Comparison of ENCODE assay signal across 27 mouse cellular contexts in the genomic region with DNA sequence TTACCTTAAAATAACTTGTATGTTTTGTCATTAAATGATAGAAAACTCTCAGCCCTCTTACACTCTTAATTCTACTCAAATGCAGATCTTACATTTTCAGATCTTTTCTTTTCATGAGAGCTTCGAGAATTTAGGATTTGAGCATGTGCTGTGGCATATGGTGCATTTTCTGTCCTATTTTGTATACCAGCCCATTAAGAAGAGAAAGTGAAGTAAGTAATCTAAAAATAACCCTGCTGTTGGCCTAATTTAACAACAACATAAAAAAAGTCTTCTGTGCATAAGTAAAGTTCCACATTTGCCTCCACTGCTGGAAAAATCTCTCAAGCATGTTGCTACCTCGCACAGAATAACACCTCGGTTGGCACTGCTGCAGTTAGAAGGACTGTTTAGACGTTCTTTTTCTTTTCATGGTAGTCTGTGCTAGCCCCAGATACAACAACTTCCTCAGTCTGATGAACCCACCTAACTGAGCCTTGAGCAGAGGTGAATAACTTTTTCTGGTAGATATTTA. TPM values are rescaled to one million over a fixed set of nuclear protein-coding genes. Genes with fewer than 3 reads are reported as not detected.
DNase-seq lines count a peak whose midpoint lies in the region; ATAC-seq lines count a peak whose summit lies in the region.
"Had no signal": no experiment of that assay in that cellular context is flagged by ENCODE, and none has a peak within 500 bp of the region (broad histone marks: within the 10 kb centered on the region; RNA-seq: fewer than 3 reads in every experiment).

No protein-coding gene starts in this region.

- H3K9me3 ChIP-seq in forebrain, embryonic 14.5 days (replicated peaks; ENCODE audit: control insufficient read depth, low read length) = no peaks in the 10 kb centered on the region
- H3K9me3 ChIP-seq in forebrain, embryonic 11.5 days (ENCODE audit: control insufficient read depth, low read length) = no peaks in the 10 kb centered on the region
- H3K9me3 ChIP-seq in forebrain, embryonic 16.5 days (ENCODE audit: control insufficient read depth, low read length) = no peaks in the 10 kb centered on the region
- no peaks in the 10 kb centered on the region for H3K9me3 ChIP-seq in liver, embryonic 11.5 days (ENCODE audit: control insufficient read depth, low read length)
- H3K9me3 ChIP-seq: embryonic facial prominence, embryonic 12.5 days; embryonic facial prominence, embryonic 15.5 days; heart, embryonic 10.5 days; heart, embryonic 13.5 days had no signal

- H3K4me2 ChIP-seq in forebrain, embryonic 14.5 days (ENCODE audit: low read length) = no peak overlapping the region
- H3K4me2 ChIP-seq in forebrain, embryonic 11.5 days (ENCODE audit: low read depth, low read length, severe bottlenecking) = no peak overlapping the region
- no peak overlapping the region for H3K4me2 ChIP-seq in forebrain, embryonic 16.5 days (ENCODE audit: low read length)
- no peak overlapping the region for H3K4me2 ChIP-seq in liver, embryonic 11.5 days
- H3K4me2 ChIP-seq: embryonic facial prominence, embryonic 12.5 days; embryonic facial prominence, embryonic 15.5 days; heart, embryonic 13.5 days; hindbrain, embryonic 14.5 days had no signal

- H3K4me3 ChIP-seq in forebrain, embryonic 14.5 days (ENCODE audit: low read depth, low read length) = no peak overlapping the region
- no peak overlapping the region for H3K4me3 ChIP-seq in forebrain, embryonic 11.5 days (ENCODE audit: low read depth, low read length)
- no peak overlapping the region for H3K4me3 ChIP-seq in forebrain, embryonic 16.5 days (replicated peaks; ENCODE audit: low read length)
- H3K4me3 ChIP-seq in liver, embryonic 11.5 days (ENCODE audit: low read depth, low read length) = no peak overlapping the region
- H3K4me3 ChIP-seq: embryonic facial prominence, embryonic 12.5 days; embryonic facial prominence, embryonic 15.5 days; heart, adult 2 months; heart, embryonic 10.5 days; heart, embryonic 13.5 days had no signal

- H3K27ac ChIP-seq in forebrain, embryonic 14.5 days (ENCODE audit: low read depth, low read length) = no peak overlapping the region
- H3K27ac ChIP-seq in forebrain, embryonic 11.5 days (ENCODE audit: low read depth, low read length) = no peak overlapping the region
- no peak overlapping the region for H3K27ac ChIP-seq in forebrain, embryonic 16.5 days (ENCODE audit: low read length)
- no peak overlapping the region for H3K27ac ChIP-seq in liver, embryonic 11.5 days (ENCODE audit: low read depth, low read length)
- H3K27ac ChIP-seq: embryonic facial prominence, embryonic 12.5 days; embryonic facial prominence, embryonic 15.5 days; heart, adult 2 months; heart, embryonic 10.5 days; heart, embryonic 13.5 days; hindbrain, embryonic 14.5 days; hindbrain, postnatal 0 days had no signal

- no peak overlapping the region for H3K9ac ChIP-seq in forebrain, embryonic 14.5 days (ENCODE audit: low read length)
- no peak overlapping the region for H3K9ac ChIP-seq in forebrain, embryonic 11.5 days (ENCODE audit: low read length)
- H3K9ac ChIP-seq in forebrain, embryonic 16.5 days (replicated peaks; ENCODE audit: low read depth, low read length) = no peak overlapping the region
- no peak overlapping the region for H3K9ac ChIP-seq in liver, embryonic 11.5 days (ENCODE audit: low read depth, low read length)
- H3K9ac ChIP-seq: embryonic facial prominence, embryonic 12.5 days; embryonic facial prominence, embryonic 15.5 days; heart, embryonic 13.5 days; hindbrain, embryonic 14.5 days had no signal

- H3K4me1 ChIP-seq in forebrain, embryonic 14.5 days (ENCODE audit: control insufficient read depth, insufficient read depth, low read length) = no peaks in the 10 kb centered on the region
- no peaks in the 10 kb centered on the region for H3K4me1 ChIP-seq in forebrain, embryonic 11.5 days (replicated peaks; ENCODE audit: control insufficient read depth, insufficient read depth, low read length)
- peaks cover 2% of the 10 kb centered on the region; the same call in 1 of the 2 replicates for H3K4me1 ChIP-seq in forebrain, embryonic 16.5 days (replicated peaks; ENCODE audit: control insufficient read depth, insufficient read depth, low read length)
- H3K4me1 ChIP-seq in liver, embryonic 11.5 days (replicated peaks; ENCODE audit: control insufficient read depth, insufficient read depth, low read length) = no peaks in the 10 kb centered on the region
- H3K4me1 ChIP-seq: embryonic facial prominence, embryonic 12.5 days; embryonic facial prominence, embryonic 15.5 days; heart, embryonic 10.5 days; heart, embryonic 13.5 days had no signal

- WGBS in forebrain, embryonic 14.5 days = 71% methylated on average over 4 of the region's 4 CpGs
- 84% methylated on average over 4 of the region's 4 CpGs for WGBS in forebrain, embryonic 11.5 days
- 53% methylated on average over 4 of the region's 4 CpGs for WGBS in forebrain, embryonic 16.5 days
- 74% methylated on average over 4 of the region's 4 CpGs for WGBS in liver, embryonic 11.5 days

- peak; percentile 37; the same call in 1 of the 2 replicates for ATAC-seq in forebrain, embryonic 14.5 days
- ATAC-seq in forebrain, embryonic 11.5 days (replicated peaks; ENCODE audit: low FRiP score) = no peak
- ATAC-seq in forebrain, embryonic 16.5 days = peak; percentile 43
- no peak for ATAC-seq in liver, embryonic 11.5 days (replicated peaks; ENCODE audit: low FRiP score)
- ATAC-seq: hindbrain, postnatal 0 days; inflammation-experienced regulatory T-cells, adult 6 months; intestine, embryonic 16.5 days had no signal

- no peaks in the 10 kb centered on the region for H3K27me3 ChIP-seq in forebrain, embryonic 14.5 days (replicated peaks; ENCODE audit: control insufficient read depth, insufficient read depth, low read length)
- no peaks in the 10 kb centered on the region for H3K27me3 ChIP-seq in forebrain, embryonic 11.5 days (ENCODE audit: control insufficient read depth, insufficient read depth, low read length)
- H3K27me3 ChIP-seq in forebrain, embryonic 16.5 days (replicated peaks; ENCODE audit: control insufficient read depth, insufficient read depth, low read length) = no peaks in the 10 kb centered on the region
- no peaks in the 10 kb centered on the region for H3K27me3 ChIP-seq in liver, embryonic 11.5 days (replicated peaks; ENCODE audit: control insufficient read depth, insufficient read depth, low read length)
- H3K27me3 ChIP-seq: embryonic facial prominence, embryonic 12.5 days; embryonic facial prominence, embryonic 15.5 days; heart, embryonic 13.5 days had no signal

- no peaks in the 10 kb centered on the region for H3K36me3 ChIP-seq in forebrain, embryonic 14.5 days (ENCODE audit: control insufficient read depth, insufficient read depth, low read length)
- H3K36me3 ChIP-seq in forebrain, embryonic 11.5 days (ENCODE audit: control insufficient read depth, insufficient read depth, low read length) = no peaks in the 10 kb centered on the region
- H3K36me3 ChIP-seq in forebrain, embryonic 16.5 days (ENCODE audit: control insufficient read depth, insufficient read depth) = no peaks in the 10 kb centered on the region
- H3K36me3 ChIP-seq in liver, embryonic 11.5 days (ENCODE audit: control insufficient read depth, insufficient read depth, low read length) = no peaks in the 10 kb centered on the region
- H3K36me3 ChIP-seq: embryonic facial prominence, embryonic 12.5 days; embryonic facial prominence, embryonic 15.5 days; heart, embryonic 10.5 days; heart, embryonic 13.5 days had no signal

- DNase-seq in forebrain, embryonic 14.5 days (ENCODE audit: low spot score) = peak; percentile 39
- no peak for DNase-seq in forebrain, embryonic 11.5 days (ENCODE audit: low spot score)
- peak; percentile 15 to 17 for DNase-seq in right cerebral cortex, adult 2 months (ENCODE audit: low spot score in 2 of 2)
- no peak for DNase-seq in right cerebral cortex, postnatal 36 days (ENCODE audit: low spot score in 2 of 2)
- no peak for DNase-seq in retina, embryonic 14.5 days (ENCODE audit: low spot score)
- no peak for DNase-seq in liver, embryonic 11.5 days (ENCODE audit: low spot score)
- DNase-seq: adrenal gland, adult 2 months; adrenal gland, postnatal 25 days; B cell, adult 2 months; cerebellum, adult 11 months; cerebellum, adult 2 months; cerebellum, adult 9-11 months; cerebellum, postnatal 25 days; gastrocnemius, postnatal 36 days; heart, adult 2 months; heart, postnatal 14 days; heart, postnatal 4 days; kidney, adult 2 months had no signal

RNA-seq across cellular contexts. Expression of a gene that starts 23.9 kb away (rescaled TPM):
- 26.3 and 35.9 TPM in 2 replicates for polyA plus RNA-seq in forebrain, embryonic 14.5 days (2014; fragmentation: Nextera tagmentation; extraction: Ambion mirVana)
- polyA plus RNA-seq in forebrain, embryonic 11.5 days (2014; fragmentation: Nextera tagmentation; extraction: Ambion mirVana) = 33.2 and 33.5 TPM in 2 replicates
- polyA plus RNA-seq in forebrain, embryonic 16.5 days (2015; fragmentation: Nextera tagmentation; extraction: Ambion mirVana) = 36.0 and 44.4 TPM in 2 replicates
- polyA plus RNA-seq in liver, embryonic 11.5 days (2014; fragmentation: Nextera tagmentation; extraction: Ambion mirVana) = 4.9 and 5.8 TPM in 2 replicates

Comparison
In these comparisons a context has a peak if more than half of its experiments do, and no peak if none do; other contexts are left out.
1. ATAC-seq: peak in forebrain, embryonic 14.5 days (single experiment) and forebrain, embryonic 16.5 days (single experiment); none in forebrain, embryonic 11.5 days (single experiment) and liver, embryonic 11.5 days (single experiment).
2. DNase-seq: peak in forebrain, embryonic 14.5 days (single experiment) and right cerebral cortex, adult 2 months (2 of 2); none in forebrain, embryonic 11.5 days (single experiment), right cerebral cortex, postnatal 36 days (0 of 2), retina, embryonic 14.5 days (single experiment) and liver, embryonic 11.5 days (single experiment).